Mouse (Mus musculus): ENCODE measurements around the gene Fh1. TPM values are rescaled to one million over a fixed set of nuclear protein-coding genes. Genes with fewer than 3 reads are reported as not detected.

Gene Fh1
- polyA plus RNA-seq, 1 experiment: 24.0 TPM

DNA sequence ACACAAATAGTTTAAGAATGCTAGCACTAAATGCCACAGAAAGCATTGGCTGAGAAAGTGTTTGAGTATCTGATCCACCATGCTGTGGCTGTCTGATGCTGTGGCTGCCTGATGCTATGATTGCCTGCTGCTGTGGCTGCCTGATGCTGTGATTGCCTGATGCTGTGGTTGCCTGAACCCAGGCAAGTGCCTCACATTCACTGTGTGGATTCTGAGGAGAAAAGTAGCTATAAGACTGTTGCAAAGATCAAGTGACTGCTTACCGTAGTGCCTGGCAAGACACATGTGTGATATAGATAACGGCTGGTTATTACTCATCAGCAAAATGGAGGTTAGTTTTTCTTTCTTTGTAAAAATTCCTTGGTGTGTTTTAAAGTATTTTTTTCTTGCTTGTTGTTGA is 51.3 kb downstream of the Fh1 start:
- H3K27me3 ChIP-seq (ENCODE audit: control insufficient read depth, insufficient read depth, low read length): no peaks in the 10 kb centered on the region
- TF ChIP-seq CTCF (IDR thresholded peaks at IDR 0.05; ENCODE audit: control insufficient read depth, insufficient read depth, insufficient replicate concordance, low read depth, low read length) (no peak), POLR2A (IDR thresholded peaks at IDR 0.05; ENCODE audit: control insufficient read depth, low read depth, low read length) (no peak)
- H3K36me3 ChIP-seq (ENCODE audit: control insufficient read depth, insufficient read depth, low read length): no peaks in the 10 kb centered on the region
- no peaks in the 10 kb centered on the region for H3K4me1 ChIP-seq (ENCODE audit: control insufficient read depth, insufficient read depth, low read length)
- H3K27ac ChIP-seq (ENCODE audit: control insufficient read depth, insufficient read depth, low read depth, low read length): no peak overlapping the region
- H3K4me3 ChIP-seq (ENCODE audit: control insufficient read depth, low read depth, low read length): no peak overlapping the region

DNA sequence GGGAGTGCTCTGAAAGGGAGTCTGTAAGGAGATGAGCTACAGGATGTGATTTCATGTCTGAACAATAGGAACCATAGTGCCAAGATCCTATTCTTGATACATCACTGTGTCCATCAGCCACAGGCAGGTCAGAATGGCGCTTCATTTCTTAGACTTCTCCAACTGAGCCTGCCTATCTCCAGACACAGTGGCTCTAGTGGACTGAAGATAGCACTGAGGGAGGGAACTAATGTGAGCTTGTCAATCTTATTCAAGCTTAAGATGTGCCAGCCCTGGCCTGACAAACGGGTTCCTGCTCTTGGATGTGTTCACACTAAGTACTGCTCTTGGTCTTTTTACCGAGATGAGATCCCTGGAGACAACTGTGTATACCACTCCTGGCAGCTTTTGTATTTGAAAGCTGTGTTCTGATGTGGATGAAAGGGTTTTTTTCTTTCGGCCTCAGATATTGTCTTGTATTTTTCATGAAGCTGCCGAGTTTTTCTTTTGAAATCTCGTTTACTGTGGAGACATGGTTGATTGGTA is 59.8 kb downstream of the Fh1 start:
- no peak overlapping the region for H3K4me3 ChIP-seq (ENCODE audit: control insufficient read depth, low read depth, low read length)
- TF ChIP-seq CTCF (IDR thresholded peaks at IDR 0.05; ENCODE audit: control insufficient read depth, insufficient read depth, insufficient replicate concordance, low read depth, low read length): no peak
- no peak for TF ChIP-seq POLR2A (IDR thresholded peaks at IDR 0.05; ENCODE audit: control insufficient read depth, low read depth, low read length)
- H3K36me3 ChIP-seq (ENCODE audit: control insufficient read depth, insufficient read depth, low read length): no peaks in the 10 kb centered on the region
- no peak overlapping the region for H3K27ac ChIP-seq (ENCODE audit: control insufficient read depth, insufficient read depth, low read depth, low read length)
- H3K4me1 ChIP-seq (ENCODE audit: control insufficient read depth, insufficient read depth, low read length): no peaks in the 10 kb centered on the region
- H3K27me3 ChIP-seq (ENCODE audit: control insufficient read depth, insufficient read depth, low read length): no peaks in the 10 kb centered on the region

DNA sequence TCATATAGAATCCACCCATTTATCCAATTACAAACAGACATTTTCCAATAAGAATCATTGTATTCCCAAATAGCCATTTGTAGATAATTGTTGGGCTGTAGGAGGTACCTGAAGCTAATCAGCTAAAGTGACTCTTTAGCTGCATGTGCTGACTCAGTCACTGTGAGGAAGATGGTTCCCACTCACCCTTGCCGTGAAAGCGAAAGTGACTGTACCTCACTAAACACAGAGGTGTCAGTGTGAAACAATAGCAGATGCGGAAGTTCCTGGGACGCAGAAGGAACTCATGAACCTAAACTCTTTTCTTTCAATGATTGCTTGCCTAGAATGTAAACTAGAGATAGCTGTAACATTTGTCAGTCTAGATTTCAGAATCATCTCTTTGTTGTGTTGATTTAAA is 61.1 kb downstream of the Fh1 start:
- Histone ChIP-seq H3K27me3 (ENCODE audit: control insufficient read depth, insufficient read depth, low read length) (no peaks in the 10 kb centered on the region), H3K36me3 (ENCODE audit: control insufficient read depth, insufficient read depth, low read length) (no peaks in the 10 kb centered on the region), H3K27ac (ENCODE audit: control insufficient read depth, insufficient read depth, low read depth, low read length) (no peak overlapping the region), H3K4me1 (ENCODE audit: control insufficient read depth, insufficient read depth, low read length) (no peaks in the 10 kb centered on the region), H3K4me3 (ENCODE audit: control insufficient read depth, low read depth, low read length) (no peak overlapping the region)
- TF ChIP-seq CTCF (IDR thresholded peaks at IDR 0.05; ENCODE audit: control insufficient read depth, insufficient read depth, insufficient replicate concordance, low read depth, low read length): no peak

DNA sequence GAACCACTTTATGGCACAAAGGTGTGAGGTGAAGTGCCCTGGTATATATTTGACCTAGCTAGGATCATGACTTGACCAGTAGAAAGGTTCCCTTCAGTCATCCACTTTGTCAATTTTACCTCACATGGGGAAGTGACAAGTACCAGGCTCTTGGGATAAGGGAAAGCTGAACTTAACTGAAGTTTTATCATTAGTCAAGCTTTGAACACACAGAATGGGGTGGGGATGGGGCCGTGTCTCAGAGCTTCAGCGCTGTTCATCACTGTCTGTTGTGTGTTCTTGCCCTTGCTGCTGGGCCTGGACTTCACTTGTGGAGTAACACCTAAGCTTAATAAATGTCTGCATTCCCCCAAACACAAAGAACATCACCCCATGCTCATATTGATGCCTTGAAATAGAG is 63.1 kb downstream of the Fh1 start:
- Histone ChIP-seq H3K27ac (ENCODE audit: control insufficient read depth, insufficient read depth, low read depth, low read length) (no peak overlapping the region), H3K27me3 (ENCODE audit: control insufficient read depth, insufficient read depth, low read length) (no peaks in the 10 kb centered on the region), H3K36me3 (ENCODE audit: control insufficient read depth, insufficient read depth, low read length) (no peaks in the 10 kb centered on the region), H3K4me3 (ENCODE audit: control insufficient read depth, low read depth, low read length) (no peak overlapping the region), H3K4me1 (ENCODE audit: control insufficient read depth, insufficient read depth, low read length) (no peaks in the 10 kb centered on the region)
- no peak for TF ChIP-seq POLR2A (IDR thresholded peaks at IDR 0.05; ENCODE audit: control insufficient read depth, low read depth, low read length)
- TF ChIP-seq CTCF (IDR thresholded peaks at IDR 0.05; ENCODE audit: control insufficient read depth, insufficient read depth, insufficient replicate concordance, low read depth, low read length): no peak

- H3K27me3 ChIP-seq (ENCODE audit: control insufficient read depth, insufficient read depth, low read length): no peaks in the 10 kb centered on the region
- TF ChIP-seq POLR2A (IDR thresholded peaks at IDR 0.05; ENCODE audit: control insufficient read depth, low read depth, low read length) (no peak), CTCF (IDR thresholded peaks at IDR 0.05; ENCODE audit: control insufficient read depth, insufficient read depth, insufficient replicate concordance, low read depth, low read length) (no peak)
- H3K4me1 ChIP-seq (ENCODE audit: control insufficient read depth, insufficient read depth, low read length): no peaks in the 10 kb centered on the region
- no peak overlapping the region for H3K4me3 ChIP-seq (ENCODE audit: control insufficient read depth, low read depth, low read length)
- H3K36me3 ChIP-seq (ENCODE audit: control insufficient read depth, insufficient read depth, low read length): no peaks in the 10 kb centered on the region
- H3K27ac ChIP-seq (ENCODE audit: control insufficient read depth, insufficient read depth, low read depth, low read length): no peak overlapping the region
Measured at GRCm38 (mm10) chr1:175561806-175562205, 63.6 kb downstream of the Fh1 start.

DNA sequence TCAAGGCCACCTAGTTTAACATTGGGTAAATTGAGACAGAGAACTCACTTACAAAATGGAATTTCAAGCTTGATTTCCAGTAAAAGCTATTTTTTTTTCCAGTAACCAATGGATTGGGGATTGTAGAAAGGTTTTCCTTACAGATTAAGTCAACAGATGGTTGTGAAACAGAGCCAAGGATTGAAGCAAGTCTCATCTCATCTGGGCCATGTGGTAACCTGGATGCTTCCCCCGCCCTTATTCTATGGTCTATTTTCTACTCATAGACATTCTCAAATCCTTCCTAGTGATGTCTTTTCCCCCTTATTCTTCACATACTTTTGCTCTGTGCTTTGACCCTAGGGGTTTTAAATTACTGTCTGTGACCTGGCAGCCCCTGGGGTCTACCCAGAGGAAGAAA is 70.8 kb downstream of the Fh1 start:
- TF ChIP-seq CTCF (IDR thresholded peaks at IDR 0.05; ENCODE audit: control insufficient read depth, insufficient read depth, insufficient replicate concordance, low read depth, low read length) (no peak), POLR2A (IDR thresholded peaks at IDR 0.05; ENCODE audit: control insufficient read depth, low read depth, low read length) (no peak)
- Histone ChIP-seq H3K4me1 (ENCODE audit: control insufficient read depth, insufficient read depth, low read length) (peaks cover 6% of the 10 kb centered on the region), H3K27me3 (ENCODE audit: control insufficient read depth, insufficient read depth, low read length) (no peaks in the 10 kb centered on the region)

DNA sequence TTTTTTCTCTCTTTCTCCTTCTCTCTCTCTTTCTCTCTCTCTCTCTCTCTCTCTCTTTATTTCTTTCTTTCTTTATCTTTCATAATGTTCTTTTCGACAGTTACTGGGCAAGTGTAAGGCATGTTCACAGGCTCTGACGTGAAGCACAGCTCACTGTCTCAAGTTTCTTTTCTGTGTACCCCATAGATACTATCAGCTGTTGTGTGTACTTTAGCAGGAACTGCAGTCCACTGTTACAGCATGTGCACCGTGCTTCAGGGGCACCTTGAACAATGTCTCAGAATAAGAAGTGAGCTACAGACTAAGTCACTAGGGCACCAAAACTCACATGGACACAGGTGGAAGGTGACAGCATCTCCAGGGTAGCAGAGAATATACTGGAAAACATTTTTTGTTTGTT is 73.0 kb downstream of the Fh1 start:
- Histone ChIP-seq H3K27me3 (ENCODE audit: control insufficient read depth, insufficient read depth, low read length) (no peaks in the 10 kb centered on the region), H3K4me3 (ENCODE audit: control insufficient read depth, low read depth, low read length) (no peak overlapping the region), H3K36me3 (ENCODE audit: control insufficient read depth, insufficient read depth, low read length) (no peaks in the 10 kb centered on the region), H3K4me1 (ENCODE audit: control insufficient read depth, insufficient read depth, low read length) (peaks cover 8% of the 10 kb centered on the region), H3K27ac (ENCODE audit: control insufficient read depth, insufficient read depth, low read depth, low read length) (no peak overlapping the region)
- no peak for TF ChIP-seq POLR2A (IDR thresholded peaks at IDR 0.05; ENCODE audit: control insufficient read depth, low read depth, low read length)
- no peak for TF ChIP-seq CTCF (IDR thresholded peaks at IDR 0.05; ENCODE audit: control insufficient read depth, insufficient read depth, insufficient replicate concordance, low read depth, low read length)

More for the DNA sequence above, 70.8 kb downstream of the Fh1 start:
- no peaks in the 10 kb centered on the region for H3K36me3 ChIP-seq (ENCODE audit: control insufficient read depth, insufficient read depth, low read length)
- H3K27ac ChIP-seq (ENCODE audit: control insufficient read depth, insufficient read depth, low read depth, low read length): no peak overlapping the region
- H3K4me3 ChIP-seq (ENCODE audit: control insufficient read depth, low read depth, low read length): no peak overlapping the region

- H3K4me3 ChIP-seq (ENCODE audit: control insufficient read depth, low read depth, low read length): no peak overlapping the region
- TF ChIP-seq POLR2A (IDR thresholded peaks at IDR 0.05; ENCODE audit: control insufficient read depth, low read depth, low read length) (no peak), CTCF (IDR thresholded peaks at IDR 0.05; ENCODE audit: control insufficient read depth, insufficient read depth, insufficient replicate concordance, low read depth, low read length) (no peak)
- no peak overlapping the region for H3K27ac ChIP-seq (ENCODE audit: control insufficient read depth, insufficient read depth, low read depth, low read length)
- peaks cover 8% of the 10 kb centered on the region for H3K4me1 ChIP-seq (ENCODE audit: control insufficient read depth, insufficient read depth, low read length)
- H3K27me3 ChIP-seq (ENCODE audit: control insufficient read depth, insufficient read depth, low read length): no peaks in the 10 kb centered on the region
- H3K36me3 ChIP-seq (ENCODE audit: control insufficient read depth, insufficient read depth, low read length): no peaks in the 10 kb centered on the region
Measured at GRCm38 (mm10) chr1:175550586-175550985, 74.8 kb downstream of the Fh1 start.

Other genes with a start within 250 kb of the Fh1 start
- 0.06 and 0.15 TPM in 2 replicates for gene Rgs7, start 133.1 kb downstream of the Fh1 start, polyA plus RNA-seq (2012; rRNA removed)
- gene Kmo, start 5.3 kb downstream of the Fh1 start, polyA plus RNA-seq (2012; rRNA removed): 0.72 and 1.0 TPM in 2 replicates
- 13.0 and 14.7 TPM in 2 replicates for gene Opn3, start 67.1 kb upstream of the Fh1 start, polyA plus RNA-seq (2012; rRNA removed)
- 3.8 and 4.0 TPM in 2 replicates for gene Chml, start 67.3 kb upstream of the Fh1 start, polyA plus RNA-seq (2012; rRNA removed)
- 72.6 and 76.1 TPM in 2 replicates for gene Wdr64, start 73.0 kb upstream of the Fh1 start, polyA plus RNA-seq (2012; rRNA removed)